Mouse (Mus musculus) left cerebral cortex, postnatal 4 days (tissue): ENCODE results near the gene Acvr2b. TPM values are rescaled to one million over a fixed set of nuclear protein-coding genes. Genes with fewer than 3 reads are reported as not detected.

ENCODE experiments used
- DNase-seq: peaks from one replicate; pipeline ENCODE4 v3.0.0-alpha.2; 2022
- intact Hi-C: fragments of 180-260 bp; cut with DNase I; formaldehyde crosslinking; loops from one replicate; pipeline ENCODE4 v1.15.1; 2025
- total RNA-seq, 2 experiments: library from RNA; stranded (reverse); gene quantifications; 2 replicates each; pipeline ENCODE4 v1.2.3; 2021

Acvr2b gene
- total RNA-seq, 2 experiments from 2014 or later = 23.8 to 24.6 TPM

- intact Hi-C loops = loop anchor here (10.0 kb wide), 1 partner anchor 415 kb away; no protein-coding TSS in a partner anchor
- DNase-seq = no peak
These were observed 67.9 kb downstream of the Acvr2b start for GRCm38 (mm10) chr9:119469691-119470353.

GRCm38 (mm10) chr9:119472412-119472918 is 70.5 kb downstream of the Acvr2b start:
- DNase-seq = no peak
- intact Hi-C loops = no loop called here

GRCm38 (mm10) chr9:119473011-119473410 is 71.1 kb downstream of the Acvr2b start:
- intact Hi-C loops = no loop called here

GRCm38 (mm10) chr9:119473608-119474164 is 71.8 kb downstream of the Acvr2b start:
- intact Hi-C loops = no loop called here
- DNase-seq = no peak

More at GRCm38 (mm10) chr9:119473011-119473410, 71.1 kb downstream of the Acvr2b start:
- no peak for DNase-seq

GRCm38 (mm10) chr9:119474717-119475611 is 73.0 kb downstream of the Acvr2b start:
- intact Hi-C loops = no loop called here
- DNase-seq = no peak

- intact Hi-C loops = no loop called here
- DNase-seq = no peak
These were observed 75.8 kb downstream of the Acvr2b start for GRCm38 (mm10) chr9:119477754-119478153.

- DNase-seq = peak; percentile 50
- intact Hi-C loops = no loop called here
These were observed 76.4 kb downstream of the Acvr2b start for GRCm38 (mm10) chr9:119478345-119478744.

GRCm38 (mm10) chr9:119479297-119479696 is 77.4 kb downstream of the Acvr2b start:
- DNase-seq = peak; percentile 61
- intact Hi-C loops = no loop called here

- DNase-seq = no peak
These were observed 79.7 kb downstream of the Acvr2b start for GRCm38 (mm10) chr9:119481612-119482011.

GRCm38 (mm10) chr9:119483554-119484353 is 81.8 kb downstream of the Acvr2b start:
- intact Hi-C loops = no loop called here

More at GRCm38 (mm10) chr9:119481612-119482011, 79.7 kb downstream of the Acvr2b start:
- intact Hi-C loops = no loop called here

GRCm38 (mm10) chr9:119484420-119484819 is 82.5 kb downstream of the Acvr2b start:
- no peak for DNase-seq
- intact Hi-C loops = no loop called here

More at GRCm38 (mm10) chr9:119483554-119484353, 81.8 kb downstream of the Acvr2b start:
- peak; percentile 81 for DNase-seq

Other genes with a start within 250 kb of the Acvr2b start
- 1 to 10 TPM; 2.2 to 3.7 TPM for gene Acaa1b, start 245.0 kb upstream of the Acvr2b start, total RNA-seq
- not detected for gene Gm47289, start 243.0 kb upstream of the Acvr2b start, total RNA-seq
- gene Slc22a13, start 193.0 kb upstream of the Acvr2b start, total RNA-seq = not detected
- 10 to 100 TPM; 53.4 to 53.8 TPM for gene Oxsr1, start 79.7 kb upstream of the Acvr2b start, total RNA-seq
- gene Acaa1a, start 62.4 kb upstream of the Acvr2b start, total RNA-seq = 10 to 100 TPM; 58.3 to 73.2 TPM
- gene Myd88, start 60.7 kb upstream of the Acvr2b start, total RNA-seq = 1 to 10 TPM; 4.8 to 5.2 TPM
- gene Xylb, start 44.7 kb upstream of the Acvr2b start, total RNA-seq = 1 to 10 TPM; 2.9 to 3.5 TPM
- not detected for gene Slc22a14, start 36.6 kb upstream of the Acvr2b start, total RNA-seq
- gene Exog, start 42.8 kb downstream of the Acvr2b start, total RNA-seq = 10 to 100 TPM; 28.8 to 29.0 TPM
- gene Scn5a, start 176.9 kb downstream of the Acvr2b start, total RNA-seq = 1 to 10 TPM; 1.4 to 4.4 TPM